Comparison of ENCODE assay signal across 35 mouse cellular contexts in genomic region chr14:8340226-8340625, GRCm38 (mm10). TPM values are rescaled to one million over a fixed set of nuclear protein-coding genes. Genes with fewer than 3 reads are reported as not detected.
"Had no signal": no experiment of that assay in that cellular context is flagged by ENCODE, and none has a peak within 500 bp of the region (broad histone marks: within the 10 kb centered on the region; RNA-seq: fewer than 3 reads in every experiment).

No protein-coding gene starts in this region.

- H3K27me3 ChIP-seq: limb, embryonic 12.5 days; limb, embryonic 15.5 days; liver, embryonic 12.5 days; liver, embryonic 13.5 days; liver, embryonic 15.5 days; lung, embryonic 15.5 days; megakaryocyte, embryonic 14.5 days; midbrain, embryonic 15.5 days; neural tube, embryonic 12.5 days had no signal

- H3K36me3 ChIP-seq: limb, embryonic 10.5 days; limb, embryonic 12.5 days; limb, embryonic 13.5 days; limb, embryonic 15.5 days; liver, embryonic 12.5 days; liver, embryonic 13.5 days; liver, embryonic 15.5 days; lung, embryonic 15.5 days; midbrain, embryonic 10.5 days; midbrain, embryonic 12.5 days; midbrain, embryonic 13.5 days; midbrain, embryonic 15.5 days; neural tube, embryonic 12.5 days had no signal

- H3K4me1 ChIP-seq: liver, embryonic 15.5 days; megakaryocyte, embryonic 14.5 days; midbrain, embryonic 10.5 days; midbrain, embryonic 12.5 days; midbrain, embryonic 13.5 days; midbrain, embryonic 15.5 days; neural tube, embryonic 12.5 days had no signal

- H3K4me3 ChIP-seq: limb, embryonic 10.5 days; limb, embryonic 12.5 days; limb, embryonic 13.5 days; limb, embryonic 15.5 days; liver, embryonic 12.5 days; liver, embryonic 13.5 days; liver, embryonic 15.5 days; lung, embryonic 15.5 days; megakaryocyte, embryonic 14.5 days; midbrain, embryonic 10.5 days; midbrain, embryonic 12.5 days; midbrain, embryonic 13.5 days; midbrain, embryonic 15.5 days; myocyte; neural tube, embryonic 12.5 days had no signal

- H3K27ac ChIP-seq: limb, embryonic 10.5 days; limb, embryonic 12.5 days; limb, embryonic 13.5 days; limb, embryonic 15.5 days; liver, embryonic 12.5 days; liver, embryonic 13.5 days; liver, embryonic 14.5 days; liver, embryonic 15.5 days; lung, embryonic 15.5 days; macrophage; midbrain, embryonic 10.5 days; midbrain, embryonic 12.5 days; midbrain, embryonic 13.5 days; midbrain, embryonic 15.5 days; neural tube, embryonic 12.5 days had no signal

- DNase-seq: left cerebral cortex, postnatal 4 days; liver; liver, embryonic 13.5 days; liver, postnatal 0 days; lung, adult 18-20 months; lung, adult 2 months; lung, embryonic 14.5 days; lung, postnatal 10 days; lung, postnatal 14 days; lung, postnatal 36 days; lung, postnatal 4 days; midbrain, embryonic 14.5 days had no signal

RNA-seq across cellular contexts. Expression of gene Fam107a, which starts 22.4 kb away (rescaled TPM):
- polyA plus RNA-seq: liver, adult 2 months; liver, embryonic 12.5 days; liver, postnatal 0 days; macrophage had no signal

RNA-seq across cellular contexts. Expression of gene Oit1, which starts 38.3 kb away (rescaled TPM):
- polyA plus RNA-seq: limb, embryonic 10.5 days; limb, embryonic 11.5 days; limb, embryonic 12.5 days; limb, embryonic 13.5 days; liver, embryonic 11.5 days; liver, embryonic 12.5 days; liver, embryonic 13.5 days; liver, embryonic 15.5 days; liver, postnatal 0 days; macrophage; midbrain, embryonic 11.5 days; midbrain, embryonic 12.5 days; midbrain, embryonic 13.5 days; midbrain, embryonic 14.5 days; midbrain, embryonic 15.5 days; midbrain, embryonic 16.5 days; midbrain, postnatal 0 days; myocyte; neural tube, embryonic 11.5 days; neural tube, embryonic 12.5 days had no signal
